Comparison of ENCODE assay signal across 19 mouse cellular contexts in genomic region chr10:69162577-69162976, GRCm38 (mm10). TPM values are rescaled to one million over a fixed set of nuclear protein-coding genes. Genes with fewer than 3 reads are reported as not detected.
"Had no signal": no experiment of that assay in that cellular context is flagged by ENCODE, and none has a peak within 500 bp of the region (broad histone marks: within the 10 kb centered on the region; RNA-seq: fewer than 3 reads in every experiment).

No protein-coding gene starts in this region.

- H3K4me3 ChIP-seq: lung, embryonic 15.5 days; megakaryocyte, embryonic 14.5 days; midbrain, embryonic 13.5 days; midbrain, embryonic 15.5 days; neural tube, embryonic 12.5 days; stomach, embryonic 15.5 days had no signal

- H3K27ac ChIP-seq: lung, embryonic 15.5 days; macrophage; midbrain, embryonic 13.5 days; midbrain, embryonic 15.5 days; neural tube, embryonic 12.5 days; stomach, embryonic 15.5 days had no signal

- H3K36me3 ChIP-seq: lung, embryonic 15.5 days; midbrain, embryonic 13.5 days; midbrain, embryonic 15.5 days; neural tube, embryonic 12.5 days; stomach, embryonic 15.5 days had no signal

- H3K9me3 ChIP-seq: lung, embryonic 15.5 days; megakaryocyte, embryonic 14.5 days; midbrain, embryonic 13.5 days; midbrain, embryonic 15.5 days; stomach, embryonic 15.5 days had no signal

- ATAC-seq: liver, postnatal 0 days; lung, postnatal 0 days; midbrain, embryonic 13.5 days; midbrain, embryonic 15.5 days had no signal

- H3K27me3 ChIP-seq: lung, embryonic 15.5 days; midbrain, embryonic 13.5 days; midbrain, embryonic 15.5 days; neural tube, embryonic 12.5 days; stomach, embryonic 15.5 days had no signal

- DNase-seq: liver, postnatal 0 days; lung, adult 2 months; lung, postnatal 14 days; lung, postnatal 36 days; right cerebral cortex, postnatal 14 days; thymus, adult 2 months; thymus, postnatal 25 days; thymus, postnatal 4 days had no signal

- H3K4me1 ChIP-seq: megakaryocyte, embryonic 14.5 days; midbrain, embryonic 13.5 days; midbrain, embryonic 15.5 days; neural tube, embryonic 12.5 days; stomach, embryonic 15.5 days had no signal

- H3K9ac ChIP-seq: liver, postnatal 0 days; lung, embryonic 15.5 days; midbrain, embryonic 13.5 days; midbrain, embryonic 15.5 days; neural tube, embryonic 12.5 days; stomach, embryonic 15.5 days had no signal

- H3K4me2 ChIP-seq: lung, embryonic 15.5 days; midbrain, embryonic 11.5 days; midbrain, embryonic 13.5 days; midbrain, embryonic 15.5 days; neural tube, embryonic 12.5 days; stomach, embryonic 15.5 days had no signal

RNA-seq across cellular contexts. Expression of gene A930033H14Rik, which starts 50.3 kb away (rescaled TPM):
- total RNA-seq: monocyte, adult 5-6 weeks; neutrophil, adult 5-6 weeks had no signal
